Mouse (Mus musculus) retina, adult 2 months (tissue): ENCODE data around the gene Umod.

ENCODE experiments used
- DNase-seq: peaks from one replicate; pipeline ENCODE4 v3.0.0-alpha.2; 2012; ENCODE audit warnings: low read depth, low spot score

Gene Umod

DNA sequence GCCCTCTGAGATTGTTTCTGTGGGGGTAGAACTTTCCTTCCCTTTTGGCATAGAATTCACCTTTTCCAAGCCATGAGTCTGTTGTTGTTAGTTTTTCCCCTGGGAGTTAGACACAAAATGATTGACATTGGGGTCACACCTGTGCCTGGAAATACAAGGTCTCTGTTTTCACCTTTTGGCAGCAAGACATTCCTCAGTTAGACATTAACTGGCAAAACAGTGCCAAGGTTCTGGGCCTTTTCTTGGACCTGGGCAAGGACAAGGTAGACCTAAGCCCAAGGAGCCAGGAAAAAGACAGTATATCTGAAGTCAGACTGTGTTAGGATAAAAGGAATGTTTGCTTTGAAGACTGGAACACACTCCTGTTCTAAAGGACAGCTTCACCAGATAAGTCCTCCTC is at the start of gene Umod:
TSS of gene Umod (minus strand) at position 27 of the 400 bp plus-strand sequence.
- no peak for DNase-seq

DNA sequence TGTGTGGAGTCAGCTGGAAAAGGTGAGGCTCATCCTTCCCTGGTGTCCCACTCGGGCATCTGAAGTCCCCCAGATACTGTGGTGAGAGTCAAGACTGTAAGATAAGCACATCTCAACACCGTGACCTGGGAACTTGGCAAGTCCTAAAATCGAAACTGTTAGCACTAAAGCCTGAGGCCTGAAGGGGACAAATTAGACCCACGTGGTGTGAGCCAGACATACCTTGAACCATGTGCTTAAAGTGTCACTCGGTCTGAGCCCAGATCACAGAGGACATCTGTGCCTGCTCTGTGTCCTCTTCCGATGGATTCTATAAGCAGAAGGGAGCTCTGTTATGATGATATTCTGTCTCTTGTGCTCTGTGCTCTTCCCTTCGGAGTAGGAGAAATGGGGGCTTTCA is 49.5 kb upstream of the Umod start:
- no peak for DNase-seq

DNA sequence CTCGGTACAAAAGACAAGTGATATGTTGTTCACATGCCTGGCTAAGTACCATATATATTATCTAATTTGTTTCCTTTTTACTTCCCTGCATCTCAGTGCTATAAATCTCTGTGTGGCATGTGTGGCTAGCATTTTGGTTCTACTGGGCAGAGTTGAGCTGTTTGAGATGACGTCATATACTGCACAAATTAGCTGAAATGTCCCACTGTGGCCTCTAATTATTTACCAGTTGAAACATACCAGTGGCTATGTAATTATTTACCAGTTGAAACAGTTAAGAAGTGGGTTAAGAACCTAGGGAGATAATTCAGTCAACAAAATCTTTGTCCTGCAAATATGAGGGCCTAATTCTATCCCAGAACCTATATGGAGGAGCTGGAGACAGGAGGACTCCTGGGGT is 48.5 kb upstream of the Umod start:
- DNase-seq = no peak

DNA sequence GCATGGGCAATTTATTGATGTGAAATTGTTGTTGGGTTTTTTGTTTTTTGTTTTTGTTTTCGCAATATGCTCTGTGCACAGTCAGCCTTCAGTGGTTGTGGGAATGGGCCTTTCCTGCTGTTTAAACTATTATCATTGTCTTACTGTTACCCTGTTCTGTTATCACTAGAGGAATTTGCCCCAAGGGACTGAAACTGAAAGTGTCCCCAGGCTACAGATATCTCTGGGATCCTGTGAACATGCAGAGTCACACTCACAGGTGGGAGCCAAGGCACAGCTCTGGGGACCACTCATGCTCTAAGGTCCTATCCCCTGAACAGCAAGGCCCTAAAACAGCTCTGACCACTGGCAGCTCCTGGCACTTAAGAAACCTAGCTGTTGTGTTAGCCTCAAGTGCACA is 48.1 kb upstream of the Umod start:
- no peak for DNase-seq

DNA sequence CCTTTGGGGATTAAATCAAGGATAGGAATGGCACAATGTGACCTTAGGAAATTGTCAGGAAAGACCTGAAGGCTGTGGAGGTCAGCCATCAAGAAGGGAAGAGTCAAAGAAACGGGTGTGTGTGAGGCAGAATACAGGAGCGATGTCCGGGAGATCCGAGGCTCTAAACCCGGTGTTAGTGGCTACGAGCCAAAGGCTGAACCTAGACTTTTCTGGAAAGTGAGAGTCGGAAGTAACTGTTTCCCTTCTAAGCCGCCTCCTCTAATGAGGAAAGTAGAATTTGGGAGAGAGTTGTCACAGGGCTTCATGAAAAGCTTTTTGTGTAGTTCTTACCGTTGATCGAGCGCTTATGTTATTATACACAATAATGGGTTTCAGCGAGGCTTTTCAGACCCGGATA is 47.4 kb upstream of the Umod start:
- DNase-seq = no peak

DNA sequence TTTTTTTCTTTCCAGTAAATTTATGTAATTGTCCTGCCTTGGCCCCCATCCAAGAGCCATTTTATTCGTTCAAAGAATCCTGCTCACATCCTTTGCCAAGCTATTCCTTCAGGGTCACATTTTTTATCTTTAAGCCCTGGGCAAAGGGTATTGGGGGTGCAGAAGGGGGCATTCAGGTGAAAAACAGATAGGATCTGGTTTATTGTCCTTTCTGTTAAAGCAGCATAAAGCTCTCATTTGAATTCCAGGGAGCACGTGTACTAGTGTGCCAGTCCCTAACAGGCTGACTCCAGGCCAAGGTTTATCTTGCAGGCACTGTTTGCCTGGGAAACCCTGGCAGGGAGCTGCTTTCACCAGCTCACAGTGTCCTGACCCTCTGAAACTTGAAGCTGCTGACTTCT is 46.8 kb upstream of the Umod start:
- no peak for DNase-seq

DNA sequence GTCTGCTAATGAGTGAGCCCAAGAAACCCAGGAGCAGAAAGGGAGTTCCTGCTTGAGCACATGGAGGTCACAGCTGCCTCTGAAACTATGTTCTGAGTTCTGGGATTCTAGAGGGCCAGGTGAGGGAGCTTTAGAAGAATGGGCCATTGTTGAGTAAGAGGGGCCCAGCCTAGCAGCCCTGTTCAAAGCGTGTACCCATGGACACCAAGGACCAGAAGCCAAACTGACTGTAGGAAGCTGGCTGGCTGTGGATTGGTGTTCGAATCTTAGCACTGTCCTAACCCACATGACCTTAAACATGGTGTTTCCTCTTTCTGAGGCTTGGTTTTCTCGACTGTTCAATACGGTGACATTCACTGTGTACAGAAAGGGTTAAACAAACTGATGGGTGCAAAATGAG is 44.3 kb upstream of the Umod start, which contains the start of gene Pdilt:
TSS of gene Pdilt (minus strand) at position 101 of the 400 bp plus-strand sequence.
- DNase-seq = no peak

DNA sequence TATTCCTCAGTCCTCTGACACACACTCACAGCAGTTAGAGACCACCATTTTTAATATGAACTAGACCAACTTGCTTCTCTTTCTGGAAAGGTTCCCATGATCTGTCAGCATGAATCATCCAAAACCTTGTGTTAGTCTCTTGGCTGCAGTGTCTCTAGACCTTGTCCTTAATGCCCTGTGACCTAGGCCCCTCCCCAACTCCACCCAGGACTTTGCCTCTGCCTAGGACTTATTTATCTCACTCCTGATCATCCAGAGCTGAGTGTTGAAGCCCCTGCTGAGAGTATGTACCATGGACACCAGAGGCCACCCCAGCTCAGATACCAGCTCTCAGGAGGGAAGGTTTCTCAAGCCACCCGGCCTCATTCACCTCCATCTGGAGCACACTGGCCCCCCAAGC is 43.3 kb upstream of the Umod start:
- no peak for DNase-seq

DNA sequence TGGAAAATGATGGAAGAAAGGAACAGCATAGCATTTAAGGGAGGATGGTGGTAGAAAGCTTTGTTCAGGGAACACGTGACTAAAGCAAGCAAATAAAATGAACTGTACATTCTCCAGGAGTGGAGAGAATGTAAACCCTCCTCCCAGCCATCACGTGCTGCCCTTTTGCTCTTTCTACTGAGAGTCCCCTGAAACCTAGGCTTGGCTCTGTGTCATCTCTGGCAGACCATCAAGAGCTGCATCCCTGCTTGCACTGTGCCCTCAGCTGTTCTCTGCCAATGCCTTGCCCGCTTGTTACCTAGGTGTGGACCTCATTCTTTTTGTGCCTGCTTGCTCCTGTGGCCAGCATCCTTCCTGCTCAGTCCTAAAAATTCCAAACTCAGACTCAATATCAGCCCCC is 42.7 kb upstream of the Umod start:
- DNase-seq = no peak

DNA sequence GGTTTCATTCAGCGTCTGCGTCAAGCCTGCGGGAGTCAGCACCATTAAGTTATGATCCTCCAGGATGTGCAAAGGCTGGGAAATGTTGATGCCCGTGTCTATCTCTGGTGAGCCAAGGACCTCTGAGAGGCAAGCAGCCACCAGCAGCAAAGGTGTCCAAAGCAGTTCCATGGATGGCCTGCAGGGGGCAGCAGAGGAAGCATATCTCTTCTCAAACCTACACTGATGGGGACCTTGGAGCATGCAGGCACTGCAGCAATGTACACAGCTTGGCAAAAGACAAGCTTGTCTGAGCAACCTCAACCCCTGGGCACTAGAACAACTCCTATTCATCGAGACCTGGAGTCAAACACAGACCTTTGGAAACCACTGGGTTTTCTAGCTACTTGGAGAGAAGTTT is 40.6 kb upstream of the Umod start:
- peak; percentile 20 for DNase-seq

DNA sequence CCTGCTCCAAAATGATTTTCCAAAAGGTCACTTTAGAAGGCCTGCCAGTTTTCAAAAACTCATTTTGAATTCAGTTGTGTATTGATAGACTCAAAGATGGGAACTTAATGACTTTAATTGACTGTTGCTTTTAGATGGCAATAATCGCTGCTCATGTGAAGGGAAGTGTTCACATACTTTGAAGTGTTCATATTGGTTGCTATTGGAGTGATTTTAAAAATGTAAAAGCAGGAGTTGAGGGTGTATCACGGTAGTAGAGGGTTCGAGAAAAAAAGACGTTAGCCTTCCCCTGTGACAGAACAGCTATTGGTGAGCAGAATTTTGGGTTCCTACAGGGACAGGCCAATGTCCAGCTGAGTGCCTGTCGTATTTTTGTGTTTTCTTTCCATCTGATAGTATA is 40.1 kb upstream of the Umod start, which contains the start of gene Acsm5:
TSS of gene Acsm5 (plus strand) at position 301 of the 400 bp plus-strand sequence.
- no peak for DNase-seq

DNA sequence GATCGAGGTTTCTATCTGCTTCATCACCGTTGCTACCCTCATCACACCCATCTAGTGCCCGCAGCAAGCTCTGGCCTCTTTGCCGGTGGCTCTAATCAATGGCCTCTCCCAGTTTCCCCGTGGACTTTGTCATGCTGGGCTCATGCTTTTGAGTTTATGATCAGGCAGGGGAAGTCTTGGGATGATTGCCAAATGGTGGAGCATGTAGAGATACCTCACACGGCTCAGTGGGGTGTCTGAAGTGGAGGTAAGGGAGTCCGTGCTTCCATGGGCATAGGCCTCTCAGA is 37.1 kb upstream of the Umod start:
- no peak for DNase-seq

DNA sequence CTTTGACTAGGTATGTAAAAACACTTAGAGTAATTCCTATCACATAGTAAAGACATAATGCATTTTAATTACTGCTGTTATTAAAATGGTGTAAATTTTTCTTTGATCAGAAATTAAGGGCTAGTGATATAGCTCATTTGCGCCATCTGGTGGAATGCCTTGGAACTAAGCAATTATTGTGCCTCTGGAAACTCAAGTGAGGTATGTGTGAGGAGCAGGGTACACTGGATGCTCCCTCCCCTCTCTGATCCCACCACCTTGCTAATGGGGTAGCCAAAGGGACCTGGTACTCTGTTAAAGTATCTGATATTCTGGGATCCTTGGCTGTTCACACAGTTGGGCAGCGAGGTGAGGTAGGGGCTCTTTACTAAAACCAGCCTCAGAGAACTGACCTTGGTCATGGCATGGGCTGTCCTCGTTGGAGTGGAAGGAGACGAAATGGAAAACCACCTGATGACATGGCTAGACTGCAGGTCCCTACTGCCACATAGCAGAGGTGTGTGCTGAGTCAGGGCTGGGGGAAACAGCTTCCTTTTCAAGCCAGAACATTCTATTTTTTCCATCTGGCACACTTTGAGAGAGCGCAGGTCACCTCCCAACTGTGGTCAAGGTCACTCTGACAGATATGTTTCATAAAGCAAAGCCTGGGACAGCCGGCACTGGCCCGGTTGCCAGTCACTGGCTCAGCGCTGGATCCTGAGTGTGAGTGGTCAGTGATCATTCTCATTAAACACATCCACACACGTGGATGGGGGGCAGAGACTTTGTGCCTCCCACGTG is 36.6 kb upstream of the Umod start:
- DNase-seq = peak; percentile 6

DNA sequence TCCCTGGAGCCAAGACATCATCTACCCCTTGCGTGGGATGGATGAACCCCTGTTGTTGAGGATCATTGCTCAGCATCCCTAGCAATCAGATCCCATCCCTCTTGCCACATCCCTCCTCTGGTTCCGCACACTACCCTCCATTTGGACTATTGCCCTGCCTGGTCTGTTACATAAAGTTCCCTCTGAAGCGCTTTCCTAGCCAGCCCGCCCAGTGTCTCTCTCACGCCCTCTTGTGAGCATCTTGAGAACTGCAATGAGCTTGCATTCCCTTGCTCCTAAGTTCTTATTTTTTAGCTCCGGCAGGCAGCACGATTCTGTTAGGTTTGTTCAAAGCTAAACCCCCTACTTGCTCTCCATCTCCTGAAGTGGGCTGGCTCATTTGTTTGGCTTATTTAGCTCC is 34.0 kb upstream of the Umod start:
- peak; percentile 8 for DNase-seq

DNA sequence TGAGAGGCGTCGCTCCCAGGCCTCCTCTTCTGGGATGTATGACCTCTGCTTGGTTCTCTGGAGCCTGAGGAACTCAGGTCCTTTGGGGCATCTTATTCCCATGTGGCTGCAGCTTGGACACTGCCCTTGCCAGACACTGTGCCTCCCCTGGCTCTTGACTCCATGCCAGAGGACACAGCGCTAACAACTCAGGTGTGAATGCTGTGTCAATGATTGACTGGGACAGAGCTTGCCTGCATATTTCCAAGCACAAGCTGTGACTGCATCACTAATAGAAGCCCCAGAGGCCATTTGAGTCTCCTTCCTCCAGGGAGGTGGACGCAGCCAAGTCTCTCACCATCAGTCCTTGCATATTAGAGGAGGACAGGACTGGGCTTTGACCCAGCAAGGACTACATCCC is 32.1 kb upstream of the Umod start:
- DNase-seq = no peak

DNA sequence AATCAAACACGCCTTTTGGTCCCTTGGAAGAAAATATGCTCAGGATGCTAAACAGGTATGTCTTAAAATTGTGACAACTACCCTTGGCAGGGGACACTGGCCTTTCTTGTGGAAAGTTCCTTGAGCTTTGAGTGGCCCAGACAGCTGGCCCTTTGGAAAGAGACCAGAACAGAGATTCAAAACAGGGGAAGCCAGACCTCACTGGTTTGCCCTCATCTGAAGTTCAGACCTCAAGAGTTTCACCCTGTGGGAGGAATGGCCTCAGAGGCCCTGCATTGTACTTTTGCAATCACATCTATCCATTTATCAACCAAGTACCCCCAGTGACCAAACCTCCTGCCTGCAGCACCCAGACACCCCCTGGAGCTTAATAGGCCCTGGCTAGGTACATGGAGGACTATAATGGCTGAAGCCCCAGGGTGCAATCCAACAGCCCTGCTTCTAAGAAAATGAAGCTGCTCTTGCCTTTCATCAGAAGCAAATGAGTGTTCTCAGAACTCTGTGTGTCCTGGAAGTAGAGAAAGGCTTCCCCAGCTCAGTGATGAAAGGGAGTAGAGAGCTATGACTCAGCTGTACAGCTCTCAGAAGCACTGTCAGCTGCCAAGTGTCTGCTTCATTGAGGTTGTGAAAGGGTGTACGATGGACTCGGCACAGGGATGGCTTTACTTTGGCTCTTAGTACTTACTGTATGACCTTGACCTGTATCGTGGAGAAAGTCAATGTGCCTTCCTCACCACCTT is 11.1 kb upstream of the Umod start:
- DNase-seq = no peak

DNA sequence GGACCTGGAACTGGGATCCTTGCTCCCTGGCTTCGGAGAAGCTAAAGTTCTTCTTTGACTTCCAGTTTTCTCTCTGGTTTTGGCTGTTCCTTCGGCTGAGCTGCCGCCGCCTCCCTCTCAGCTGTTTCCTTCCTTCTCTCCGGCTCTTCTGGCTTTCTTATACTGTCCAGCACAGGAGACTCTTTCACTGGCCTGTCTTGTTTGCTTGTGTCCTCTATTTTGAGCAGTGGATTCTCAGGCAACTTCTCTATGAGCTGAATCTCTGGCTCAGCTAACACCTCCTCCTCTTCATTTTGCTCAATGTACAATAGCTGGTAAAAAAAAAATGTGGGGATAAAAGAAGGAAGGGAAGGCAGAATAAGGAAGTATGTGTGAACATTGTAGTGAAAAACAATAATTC is 7.6 kb upstream of the Umod start:
- no peak for DNase-seq

DNA sequence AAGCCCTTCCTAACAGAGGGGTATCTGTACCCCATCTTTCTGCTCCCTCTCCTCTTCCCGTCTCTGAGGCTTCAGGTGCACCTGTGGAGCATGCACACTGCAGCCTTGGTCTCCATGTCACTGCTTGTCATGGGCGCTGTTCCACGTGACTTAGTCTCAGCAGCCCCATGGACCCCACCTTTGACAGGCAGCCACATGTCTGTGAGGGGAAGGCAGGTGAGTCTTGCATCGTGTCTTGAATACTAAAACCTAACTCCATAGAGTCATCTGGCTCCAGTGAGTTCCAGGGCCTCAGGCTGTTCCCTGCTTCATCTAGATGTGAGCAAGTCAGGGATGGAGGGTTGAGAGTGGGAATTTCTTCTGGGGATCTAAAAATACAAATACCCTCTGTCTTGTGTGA is 5.1 kb upstream of the Umod start:
- DNase-seq = no peak

DNA sequence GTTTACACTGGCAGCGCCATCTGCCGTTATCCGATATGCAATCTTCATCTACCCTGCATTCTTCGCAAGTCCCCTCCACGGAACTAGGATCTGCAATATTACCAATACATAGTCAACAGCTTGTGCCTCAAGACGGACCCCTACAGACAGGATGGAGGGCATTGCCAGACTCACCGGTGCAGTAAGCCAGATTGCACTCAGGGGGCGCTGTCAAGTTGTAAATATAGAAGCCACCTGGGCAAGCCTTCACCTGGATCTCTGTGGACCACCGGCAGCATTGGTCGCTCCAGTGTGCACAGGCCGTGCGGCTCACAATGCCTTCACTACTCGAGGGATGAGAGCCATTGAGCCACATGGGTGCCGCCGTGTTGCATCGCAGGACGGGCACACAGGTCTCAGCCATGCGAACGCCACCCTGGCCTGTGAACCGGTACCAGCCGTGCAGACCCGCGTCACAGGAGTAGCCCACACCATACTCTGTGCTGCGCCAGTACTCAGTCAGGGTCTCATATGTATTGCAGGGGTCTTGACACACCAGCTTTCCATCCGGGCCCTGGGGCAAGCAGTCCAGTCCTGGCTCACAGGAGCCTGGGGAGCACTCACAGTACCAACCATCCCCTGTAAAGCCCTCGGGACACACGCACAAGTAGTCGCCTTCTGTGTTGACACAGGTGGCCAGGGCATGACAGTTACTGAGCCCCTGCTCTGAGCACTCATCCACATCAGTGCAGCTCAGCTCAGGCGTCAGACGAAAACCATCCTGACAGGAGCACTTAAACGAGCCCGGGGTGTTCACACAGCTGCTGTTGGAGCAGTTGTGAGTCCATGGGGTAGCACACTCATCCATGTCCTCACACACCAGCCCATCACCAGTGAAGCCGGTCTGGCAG is 2.3 kb downstream of the Umod start:
- no peak for DNase-seq

DNA sequence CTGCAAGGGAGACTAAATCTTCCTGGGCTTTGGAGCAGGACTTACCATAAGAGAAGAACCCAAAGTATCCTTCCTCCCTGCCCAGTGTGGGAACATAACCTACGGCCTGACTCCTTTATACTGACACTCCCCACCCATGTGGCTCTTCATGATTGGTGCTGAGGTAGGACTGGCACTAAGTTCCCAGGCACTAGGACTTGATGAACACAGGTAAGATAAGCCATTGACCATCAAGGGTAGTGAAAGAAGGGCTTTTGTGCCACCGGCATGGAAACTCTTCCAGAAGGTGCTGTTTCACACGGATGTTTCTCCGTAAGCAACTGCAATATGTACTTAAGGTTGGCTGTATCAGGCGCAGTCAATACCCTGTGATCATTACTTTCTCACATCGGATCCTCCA is 19.9 kb downstream of the Umod start, which contains the start of gene Gp2:
TSS of gene Gp2 (minus strand) at position 101 of the 400 bp plus-strand sequence.
- DNase-seq = no peak

DNA sequence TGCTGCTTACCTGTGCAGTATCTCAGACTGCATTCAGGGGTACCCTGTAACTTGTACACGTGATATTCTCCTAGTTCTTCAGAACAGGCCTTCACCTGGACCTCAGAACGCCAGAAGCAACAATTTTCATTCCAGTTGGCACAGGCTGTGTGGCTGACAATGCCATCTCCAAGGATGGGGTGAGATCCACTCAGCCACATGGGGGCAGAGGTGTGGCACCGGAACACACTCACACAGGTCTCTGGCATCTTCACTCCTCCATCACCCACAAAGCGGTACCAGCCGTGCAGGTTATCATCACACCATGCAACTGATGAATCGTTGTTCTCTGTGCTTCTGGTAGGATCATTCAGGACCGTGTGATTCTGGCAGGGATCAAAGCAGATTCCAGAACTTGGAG is 24.9 kb downstream of the Umod start:
- DNase-seq = no peak

DNA sequence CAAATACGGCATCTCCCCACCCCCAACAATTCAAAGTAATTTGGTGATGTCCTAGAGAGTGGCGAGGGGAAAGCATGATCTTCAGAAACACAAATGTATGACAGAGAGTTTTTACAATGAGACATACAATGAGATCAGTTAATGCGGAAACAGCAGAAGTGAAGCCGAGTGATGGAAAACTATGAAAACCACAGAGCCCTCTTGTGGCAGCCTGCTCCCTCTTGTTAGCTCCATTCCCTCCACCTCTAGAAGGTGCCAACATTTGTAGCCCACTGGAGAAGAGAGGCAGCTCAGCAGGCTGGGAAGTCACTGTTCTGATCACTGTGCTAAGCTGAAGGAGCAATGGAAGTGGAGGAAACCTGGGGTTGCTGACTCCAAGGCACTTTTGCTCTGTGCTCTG is 35.2 kb downstream of the Umod start:
- DNase-seq = no peak
